Mouse (Mus musculus): ENCODE results near the gene Chd6.
A peak's percentile ranks its signal among the peaks of the same experiment; 100 is the strongest.

Chd6 gene

DNA sequence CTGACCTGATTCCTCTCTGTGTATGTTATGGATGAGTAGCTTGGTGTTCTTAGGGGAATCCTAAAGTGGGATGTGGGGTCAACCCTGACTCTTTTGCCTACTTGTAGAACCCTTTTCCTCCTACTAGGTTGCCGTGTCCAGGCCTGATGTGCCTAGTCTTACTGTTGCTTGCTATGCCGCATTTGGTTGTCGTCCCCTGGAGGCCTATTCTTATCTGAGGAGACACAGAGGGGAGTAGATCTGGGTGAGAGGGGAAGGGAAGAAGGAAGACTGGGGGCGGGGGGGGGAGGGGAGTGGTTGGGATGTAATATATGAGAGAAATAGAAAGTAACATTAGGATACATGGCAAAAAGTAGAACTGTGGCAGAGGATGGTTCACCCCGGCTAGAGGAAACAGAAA, 33.3 kb downstream of the Chd6 start:
- DNase-seq (ENCODE audit: low read depth, low spot score), result no peak

DNA sequence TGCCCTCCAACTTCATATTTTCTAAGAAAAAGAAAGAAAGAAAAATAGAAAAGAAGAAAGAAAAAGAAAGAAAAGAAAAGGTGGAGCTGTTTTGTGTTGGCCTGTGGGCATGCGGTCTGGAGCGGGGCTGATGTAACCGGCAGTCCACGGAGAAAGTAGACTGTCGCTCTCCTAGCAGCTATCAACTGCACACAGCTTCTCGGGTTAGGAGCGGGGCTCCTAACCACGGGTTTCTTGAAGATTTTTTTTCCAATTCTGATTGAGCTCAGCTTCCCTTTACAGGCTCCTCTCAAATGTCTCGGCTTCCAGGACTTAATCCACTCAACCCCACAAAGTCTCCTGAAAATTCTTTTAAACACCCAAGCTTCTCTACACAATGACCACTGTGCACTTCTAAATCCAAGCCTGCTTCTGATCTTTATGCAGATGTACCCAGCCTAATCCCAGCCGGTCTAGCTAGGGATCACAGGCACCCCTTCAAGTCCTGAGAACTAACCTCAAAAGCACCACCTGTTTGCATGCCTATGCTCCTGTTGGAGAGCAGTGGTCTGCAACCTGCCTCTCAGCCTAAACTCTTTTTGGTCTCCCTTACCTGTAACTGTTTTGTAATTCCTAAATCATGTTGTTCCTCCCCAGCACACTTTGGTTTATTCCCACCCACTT, 42.6 kb downstream of the Chd6 start:
- DNase-seq (ENCODE audit: low read depth, low spot score), result no peak

DNA sequence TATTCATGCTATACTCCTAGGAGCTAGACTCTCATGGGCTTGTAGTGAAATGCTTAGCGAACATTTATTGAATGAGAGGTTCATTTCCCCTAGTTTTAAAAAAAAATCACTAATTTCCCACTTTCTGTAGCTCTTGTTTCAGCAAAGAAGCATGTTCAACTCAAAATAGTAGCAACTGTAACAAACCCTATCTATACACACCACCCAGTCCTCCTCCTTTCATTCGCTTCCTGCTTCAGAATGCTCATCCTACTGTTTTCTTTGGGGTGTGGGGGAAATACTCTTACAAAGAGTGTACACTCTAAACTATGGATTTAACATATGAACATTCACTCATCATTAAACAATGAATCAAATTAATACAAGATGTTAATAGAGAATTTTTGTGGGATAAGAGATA, 43.3 kb downstream of the Chd6 start:
- DNase-seq (ENCODE audit: low read depth, low spot score), result no peak

DNA sequence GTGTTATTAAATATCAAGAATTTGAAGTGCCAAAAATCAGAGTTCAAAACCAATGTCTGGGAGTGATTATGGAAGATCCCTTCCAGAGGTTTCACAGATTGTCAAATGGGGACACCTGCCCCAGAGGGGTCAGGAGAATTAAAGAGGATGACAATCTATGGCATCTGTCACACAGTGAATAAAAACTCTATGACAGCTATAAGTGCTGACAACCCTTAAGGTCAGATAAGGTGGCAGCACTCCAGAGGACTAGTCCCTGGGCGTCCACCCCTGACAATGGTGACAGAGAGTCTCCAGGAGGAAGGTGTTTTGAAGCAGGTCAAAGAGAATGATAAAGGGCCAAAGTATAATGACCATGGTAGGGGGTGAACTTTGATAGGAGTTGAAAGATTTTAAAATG, 44.0 kb downstream of the Chd6 start:
- no peak for DNase-seq (ENCODE audit: low read depth, low spot score)

DNA sequence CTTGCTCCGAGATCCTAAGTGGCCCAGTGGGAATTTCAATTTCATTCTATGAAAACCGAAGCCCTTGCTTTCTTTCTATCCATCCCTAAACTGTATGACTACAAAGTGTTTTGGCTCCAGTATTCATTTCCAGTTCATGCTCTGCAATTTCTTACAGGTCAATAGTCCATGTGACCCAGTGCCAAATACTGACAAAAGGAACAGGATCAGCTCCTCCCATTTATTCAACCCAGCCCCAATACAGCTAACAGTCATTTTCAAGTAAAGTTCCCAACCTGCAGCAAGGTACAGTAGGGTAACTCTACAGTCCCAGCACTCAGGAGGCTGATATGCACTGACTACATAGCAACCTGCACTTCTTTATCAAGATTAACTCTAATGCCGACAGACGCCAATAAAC, 50.0 kb downstream of the Chd6 start:
- no peak for DNase-seq (ENCODE audit: low read depth, low spot score)

DNA sequence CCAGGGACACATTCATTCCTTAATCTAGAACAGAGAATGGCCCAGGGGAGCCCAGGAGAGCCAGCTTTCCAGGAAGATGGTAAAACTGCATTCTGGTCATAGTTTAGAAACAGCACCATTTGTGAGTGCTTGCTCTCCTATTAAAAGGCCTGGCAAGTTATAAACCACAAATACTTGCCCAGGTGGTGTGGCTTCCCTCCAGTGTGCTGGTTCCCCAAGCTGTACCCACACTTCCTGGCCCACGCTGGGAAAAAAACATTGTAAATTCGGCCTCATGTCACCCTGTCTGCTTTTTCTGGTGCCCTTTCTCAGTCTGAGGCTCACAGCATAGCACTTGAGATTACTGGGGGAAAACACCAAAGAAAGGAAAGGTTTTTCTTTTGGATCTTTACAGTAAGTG, 55.1 kb downstream of the Chd6 start:
- DNase-seq (ENCODE audit: low read depth, low spot score), result no peak

DNA sequence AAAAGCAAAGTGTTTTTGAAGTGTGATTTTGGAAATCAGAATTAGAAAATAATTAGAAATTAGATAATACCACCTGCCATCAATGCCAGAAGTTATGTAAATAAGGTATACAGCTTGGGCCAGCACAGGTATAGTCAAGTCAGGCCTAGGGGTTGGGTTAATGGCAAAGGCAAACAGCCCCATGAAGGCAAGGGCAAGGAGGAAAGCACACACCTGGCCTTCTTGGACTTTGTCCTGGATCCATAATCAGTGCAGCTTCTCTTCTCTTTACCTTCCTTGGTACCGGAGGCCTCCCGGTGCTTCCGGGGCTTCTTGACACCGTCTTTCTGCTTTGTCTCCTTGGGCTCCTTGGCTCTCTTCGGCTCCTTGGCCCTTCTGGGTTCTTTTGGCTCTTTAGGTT, 56.7 kb downstream of the Chd6 start:
- no peak for DNase-seq (ENCODE audit: low read depth, low spot score)

DNA sequence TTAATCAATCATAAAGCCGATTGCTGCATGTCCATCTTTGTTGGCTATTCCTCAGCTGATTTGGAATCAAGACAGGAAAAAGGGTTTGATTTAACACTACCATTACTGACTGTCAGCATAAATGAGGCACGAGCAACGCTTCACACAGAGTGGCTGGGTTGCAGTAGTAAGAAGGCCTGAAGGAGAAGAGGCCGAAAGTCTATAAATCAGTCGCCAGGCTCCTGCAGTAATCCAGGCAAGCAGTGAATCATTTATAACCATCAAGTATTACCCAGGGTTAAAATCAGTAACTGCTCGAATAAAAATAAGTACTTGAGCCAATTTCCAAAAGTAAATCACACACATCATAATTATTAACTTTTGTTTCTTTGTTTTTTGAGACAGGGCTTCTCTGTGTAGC, 59.4 kb downstream of the Chd6 start:
- DNase-seq (ENCODE audit: low read depth, low spot score), result no peak

DNA sequence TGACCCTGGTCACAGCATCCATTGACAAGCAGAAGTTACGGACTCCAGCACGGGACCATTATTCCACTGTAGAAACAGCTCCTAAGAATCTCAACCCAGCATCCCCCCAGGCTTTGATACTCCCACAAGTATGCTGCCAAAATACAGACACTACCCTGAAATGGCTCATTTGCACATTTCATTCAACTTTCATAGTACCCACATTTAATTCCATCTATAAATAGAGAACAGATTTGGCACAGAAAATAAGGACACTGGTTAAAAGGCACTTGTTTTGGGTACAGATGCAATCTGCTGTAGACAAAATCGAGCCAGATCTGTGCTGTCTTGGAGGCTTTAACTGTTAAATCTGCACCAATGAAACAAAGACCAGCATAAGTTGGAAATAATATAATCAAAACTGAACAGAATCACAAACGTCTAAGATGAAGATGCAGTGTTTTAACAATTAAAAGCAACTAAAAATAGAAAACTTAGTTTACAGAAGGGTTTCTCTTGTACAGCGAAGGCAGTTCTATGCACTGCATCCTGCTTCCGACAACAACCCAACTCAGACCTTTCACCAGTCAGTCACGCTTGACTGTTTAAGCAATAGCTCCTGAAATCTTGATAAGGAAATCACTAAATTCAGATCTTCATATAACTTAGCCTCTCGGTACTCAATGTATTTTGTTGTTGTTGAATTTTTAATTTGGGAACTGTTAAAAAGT, 64.2 kb downstream of the Chd6 start:
- no peak for DNase-seq (ENCODE audit: low read depth, low spot score)

DNA sequence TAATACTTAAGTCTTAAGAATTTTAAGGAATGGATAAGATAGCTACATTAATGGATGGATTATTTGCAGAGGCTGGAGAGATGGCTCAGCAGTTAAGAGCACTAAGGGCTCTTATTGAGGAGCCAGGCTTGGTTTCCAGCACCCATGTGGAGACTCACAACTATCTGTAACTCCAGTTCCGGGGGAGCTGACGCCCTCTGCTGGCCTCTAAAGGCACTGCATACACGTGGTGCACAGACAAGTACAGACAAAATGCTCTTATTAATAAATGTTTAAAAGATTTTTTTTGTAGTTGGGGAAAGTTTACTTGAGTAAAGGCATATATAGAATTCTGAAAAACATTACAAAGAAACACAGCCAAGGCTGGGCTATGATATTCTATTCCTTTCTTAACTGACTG, 66.0 kb downstream of the Chd6 start:
- peak; percentile 26 for DNase-seq (ENCODE audit: low read depth, low spot score)

DNA sequence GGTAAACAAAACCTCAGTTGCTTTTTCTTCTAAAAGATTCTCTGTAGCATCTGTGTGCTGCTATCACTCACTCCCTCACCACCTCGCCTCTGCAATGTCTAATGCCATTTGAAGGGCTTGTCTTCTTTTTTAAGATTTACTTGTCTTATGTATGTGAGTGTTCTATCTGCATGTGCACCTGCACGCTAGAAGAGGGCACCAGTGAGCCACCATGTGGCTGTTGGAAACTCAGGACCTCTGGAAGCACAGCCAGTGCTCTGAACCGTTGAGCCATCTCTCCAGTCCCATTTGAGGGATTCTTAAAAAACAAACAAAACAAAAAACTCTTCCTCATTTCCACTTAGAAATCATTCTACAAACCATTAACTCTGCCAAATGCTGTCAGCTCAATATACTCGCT, 68.1 kb downstream of the Chd6 start:
- no peak for DNase-seq (ENCODE audit: low read depth, low spot score)

DNA sequence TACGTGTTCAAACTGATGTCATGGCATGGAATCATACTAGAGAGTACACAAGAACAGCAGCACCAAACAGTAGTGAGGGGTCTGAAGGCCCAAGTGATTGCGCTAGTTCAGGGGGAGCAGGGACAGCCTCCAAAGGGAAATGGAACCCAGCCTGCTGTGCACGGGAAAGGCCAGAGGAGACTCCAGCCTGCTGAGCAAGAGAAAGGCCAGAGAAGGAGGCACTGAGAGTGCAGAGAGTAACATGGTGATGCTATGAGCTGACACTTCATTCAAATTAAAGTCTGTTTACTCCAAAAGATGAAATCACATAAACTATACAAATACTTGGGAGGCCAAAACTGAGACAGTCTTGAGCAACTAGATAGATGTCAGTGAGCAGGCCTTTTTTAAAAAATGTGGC, 71.1 kb downstream of the Chd6 start:
- no peak for DNase-seq (ENCODE audit: low read depth, low spot score)

DNA sequence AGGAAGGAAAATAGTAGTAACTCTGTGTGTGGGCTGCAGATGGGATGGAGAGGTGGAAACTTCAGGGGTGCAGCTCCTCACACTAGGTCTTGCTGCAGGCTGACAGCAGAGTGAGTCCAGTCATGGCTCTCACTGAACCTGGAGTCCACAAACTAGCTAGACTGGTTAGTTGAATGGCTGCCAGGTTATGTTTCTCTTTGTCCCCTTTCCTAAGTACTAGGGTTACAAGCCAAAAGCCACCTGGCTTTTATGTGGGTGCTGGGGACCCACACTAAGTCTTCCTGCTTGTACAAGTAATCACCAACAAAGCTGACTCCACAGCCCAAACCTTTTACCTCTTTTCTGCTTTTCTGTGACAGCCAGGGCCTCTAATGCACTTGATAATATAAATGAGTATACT, 75.7 kb downstream of the Chd6 start:
- no peak for DNase-seq (ENCODE audit: low read depth, low spot score)

DNA sequence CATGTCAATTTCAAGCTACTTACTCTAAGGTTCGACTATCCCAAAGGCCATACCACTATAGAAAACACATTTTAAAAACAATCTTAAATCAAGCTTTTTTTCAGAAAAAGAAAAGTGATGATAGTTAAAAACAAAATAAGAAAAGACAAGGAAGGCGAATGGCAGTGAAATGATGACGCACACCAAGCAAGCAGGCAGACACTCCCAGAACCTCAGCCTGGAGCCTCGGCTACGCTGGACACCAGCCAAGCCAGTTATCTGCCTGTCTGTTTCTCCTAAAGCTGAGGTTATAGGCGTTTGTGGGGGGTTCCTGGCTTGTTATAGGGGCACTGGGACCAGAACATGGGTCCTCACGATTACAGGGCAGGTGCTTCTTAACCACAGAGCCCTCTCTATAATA, 76.5 kb downstream of the Chd6 start:
- DNase-seq (ENCODE audit: low read depth, low spot score), result no peak

DNA sequence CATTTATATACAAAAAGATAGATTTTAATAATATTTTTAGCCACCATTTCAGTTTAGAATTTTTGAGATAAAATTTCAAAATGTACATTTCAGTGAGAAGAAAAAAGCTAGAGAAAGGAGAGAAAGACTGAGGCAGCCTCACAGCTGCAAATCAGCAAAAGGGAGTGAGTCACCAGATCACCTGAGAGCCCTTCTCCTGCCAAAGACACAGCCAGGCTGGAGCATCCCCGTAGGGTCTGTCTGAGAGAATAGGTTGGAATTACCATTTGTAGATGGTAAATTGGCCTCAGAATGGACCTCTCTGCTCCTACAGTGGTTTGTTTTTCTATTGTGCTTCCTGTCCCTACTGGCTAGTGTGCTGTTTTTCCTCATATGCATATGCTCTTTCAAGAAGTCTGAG, 84.3 kb downstream of the Chd6 start:
- DNase-seq (ENCODE audit: low read depth, low spot score), result no peak

DNA sequence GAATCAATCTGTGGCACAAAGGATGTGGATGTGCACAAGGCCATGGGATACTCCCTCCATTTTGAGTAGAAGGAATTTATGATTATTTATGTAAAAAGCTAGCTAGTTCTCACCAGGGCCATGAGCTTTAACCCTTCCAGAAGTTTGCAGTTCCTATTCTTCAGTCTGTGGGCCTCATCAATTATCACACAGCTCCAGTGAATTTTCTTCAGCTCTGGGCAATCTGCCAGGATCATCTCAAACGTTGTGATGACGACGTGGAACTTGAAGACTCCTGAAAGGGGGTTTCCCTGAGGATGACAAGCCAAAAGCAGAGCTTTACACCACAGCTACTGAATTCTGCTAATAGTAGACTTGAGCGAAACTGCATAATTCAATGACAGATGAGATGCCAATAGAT, 91.0 kb downstream of the Chd6 start:
- no peak for DNase-seq (ENCODE audit: low read depth, low spot score)

DNA sequence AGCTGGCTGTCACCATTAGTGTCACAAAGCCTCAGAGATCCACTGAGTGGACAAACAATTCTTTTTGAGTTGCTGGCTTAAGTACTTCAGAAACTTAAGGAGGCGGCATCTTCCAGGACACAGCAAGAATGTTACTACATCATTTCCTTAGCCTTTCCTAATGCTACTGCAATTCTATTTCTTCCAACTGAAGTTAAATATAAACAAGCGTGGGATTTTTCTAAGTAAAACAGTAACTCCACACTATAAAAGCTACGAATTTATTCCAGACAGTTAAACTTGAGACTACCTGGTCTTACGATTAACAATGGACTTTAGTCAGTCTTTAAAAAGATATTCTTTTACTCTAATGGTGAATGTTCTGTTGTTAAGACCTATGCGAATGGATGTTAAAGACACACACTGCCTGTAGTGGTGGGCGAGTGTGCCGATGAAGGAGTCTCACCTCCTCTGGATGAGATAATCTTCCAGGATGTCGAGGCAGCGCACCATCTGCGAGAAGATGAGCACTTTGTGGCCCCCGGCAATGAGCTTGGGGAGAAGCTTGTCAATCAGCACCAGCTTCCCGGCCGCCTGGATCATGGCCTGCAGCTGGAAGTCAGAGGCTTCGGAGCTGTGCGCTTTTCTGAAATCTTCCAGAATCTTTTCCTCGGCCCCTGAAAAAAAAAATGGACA, 96.2 kb downstream of the Chd6 start:
- no peak for DNase-seq (ENCODE audit: low read depth, low spot score)

DNA sequence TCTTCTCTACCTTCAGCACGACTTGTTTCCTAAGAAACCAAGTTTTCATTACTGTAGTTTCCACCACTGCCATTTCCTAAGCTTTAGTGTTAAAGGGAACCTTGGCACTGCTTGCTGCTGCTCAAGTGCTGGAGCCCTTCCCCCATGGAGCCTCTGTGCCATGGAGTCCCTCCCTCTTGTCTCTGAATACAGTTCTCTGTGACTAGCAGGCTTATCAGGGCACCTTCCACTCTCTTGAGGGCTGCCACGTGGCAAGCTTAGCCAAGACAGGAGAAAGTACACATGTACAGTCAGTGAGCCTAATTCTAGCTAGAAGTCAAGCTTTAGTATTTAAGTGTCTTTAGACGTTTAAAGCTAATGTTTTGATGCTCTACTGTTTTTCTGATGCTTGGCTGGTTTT, 104.5 kb downstream of the Chd6 start:
- no peak for DNase-seq (ENCODE audit: low read depth, low spot score)

DNA sequence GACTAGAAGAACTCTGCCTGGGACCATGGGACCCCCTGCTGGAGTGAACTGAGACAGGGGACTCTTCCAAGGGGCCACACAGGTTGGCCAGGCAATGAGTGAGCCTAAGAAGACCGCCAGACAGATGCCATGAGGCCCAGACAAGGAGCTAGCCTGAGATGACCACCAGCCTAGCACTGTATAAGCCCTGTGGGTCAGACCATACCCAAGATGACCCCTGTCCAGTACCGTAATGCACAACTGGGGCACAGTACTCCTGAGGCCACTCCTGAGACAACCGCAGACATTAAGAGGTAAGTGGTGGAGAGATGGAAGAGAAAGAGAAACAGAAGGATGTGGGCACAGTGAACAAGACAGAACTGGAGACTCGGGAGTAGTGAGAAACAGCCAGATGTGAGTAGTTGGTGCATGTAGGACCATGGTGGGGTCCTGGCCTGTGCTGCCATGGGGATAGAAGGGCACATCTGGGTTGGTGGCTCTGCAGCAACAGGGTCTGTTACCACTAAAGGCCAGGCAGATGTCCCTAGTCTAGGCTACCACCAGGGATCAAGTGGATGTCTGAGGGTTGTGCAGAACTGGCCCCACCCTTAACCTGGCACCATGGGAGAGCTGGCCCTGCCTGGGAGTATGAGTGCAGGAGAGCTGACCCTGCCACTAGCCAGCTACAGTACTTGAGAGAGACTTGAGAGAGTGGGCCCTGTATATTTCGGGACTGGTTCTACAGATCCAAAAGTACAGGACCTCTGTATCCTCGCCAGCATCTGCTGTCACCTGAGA, 111.7 kb downstream of the Chd6 start:
- DNase-seq (ENCODE audit: low read depth, low spot score), result no peak

DNA sequence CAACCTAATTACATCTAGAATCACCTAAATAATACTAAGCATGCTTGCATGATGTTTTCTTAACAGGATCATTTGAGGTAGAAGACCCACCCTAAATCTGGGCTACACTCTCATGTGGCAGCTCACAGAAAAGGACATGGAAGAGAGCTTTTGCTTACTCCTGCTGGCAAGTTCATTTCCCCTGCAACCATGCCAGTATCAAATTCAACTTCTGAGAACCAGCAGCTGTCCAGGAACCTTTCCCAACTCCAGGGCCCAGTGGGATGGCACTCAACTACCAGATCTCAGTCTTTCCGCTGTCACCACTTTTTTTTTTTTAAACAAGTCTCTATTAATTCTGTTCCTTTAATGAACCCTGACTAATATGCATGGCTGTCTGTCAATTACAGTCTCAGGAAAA, 114.7 kb downstream of the Chd6 start:
- DNase-seq (ENCODE audit: low read depth, low spot score), result no peak

DNA sequence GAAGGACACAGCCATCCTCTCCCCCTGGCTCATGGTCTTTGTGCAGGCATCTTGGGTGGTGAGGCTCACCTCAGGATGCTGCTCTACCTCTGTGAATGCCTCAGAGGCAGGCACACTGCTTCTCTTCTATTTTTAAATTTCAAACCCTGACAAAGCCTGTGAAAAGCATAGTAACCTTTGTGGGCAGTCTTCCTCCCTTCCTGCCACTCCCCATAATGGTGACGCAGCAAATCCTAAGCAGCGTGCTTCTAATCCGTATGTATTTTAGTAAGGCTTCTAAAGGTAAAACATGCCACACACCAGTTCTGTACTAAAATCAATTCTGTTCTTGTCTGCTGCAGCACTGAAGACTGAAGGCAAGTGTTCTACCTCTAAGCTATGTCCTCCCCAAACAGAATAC, 116.4 kb downstream of the Chd6 start:
- no peak for DNase-seq (ENCODE audit: low read depth, low spot score)

DNA sequence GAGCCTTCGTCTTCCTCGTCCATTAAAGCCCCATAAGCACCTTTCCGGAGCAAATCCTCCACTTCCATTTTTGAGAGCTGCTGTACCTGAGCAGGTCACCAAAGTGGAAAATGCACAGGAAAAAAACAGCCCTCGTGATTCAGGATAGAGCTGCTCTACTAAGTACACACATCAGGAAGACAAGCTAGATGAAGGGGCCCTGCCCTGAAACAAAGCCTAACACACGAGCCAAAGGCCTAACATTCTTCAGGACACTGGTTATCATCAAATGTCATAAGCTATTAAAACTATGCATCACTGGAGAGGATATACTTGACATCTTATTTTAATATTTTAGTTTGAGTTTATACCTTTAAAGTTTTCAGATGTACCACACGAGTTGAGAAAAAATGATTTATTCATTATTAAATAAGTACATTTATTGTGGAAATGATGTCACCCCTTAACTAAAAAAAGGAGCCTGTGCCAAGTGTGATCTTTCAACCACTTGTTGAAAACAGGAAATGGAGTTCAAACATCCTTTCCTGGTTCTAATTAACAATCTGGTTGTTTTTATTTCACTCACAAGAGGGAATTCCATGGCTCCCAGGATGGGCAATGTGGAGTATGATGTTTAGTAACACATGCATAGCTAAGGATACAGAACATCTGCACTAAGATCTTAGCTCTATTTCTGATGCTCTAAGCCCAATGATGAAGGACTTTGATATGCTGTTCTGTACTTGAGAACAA, 118.4 kb downstream of the Chd6 start:
- DNase-seq (ENCODE audit: low read depth, low spot score), result no peak

Data from CD4-positive, CD25-positive, alpha-beta regulatory T cell, adult 2 months (primary cell).